Mouse (Mus musculus): ENCODE measurements around the gene Alg14. TPM values are rescaled to one million over a fixed set of nuclear protein-coding genes. Genes with fewer than 3 reads are reported as not detected.

Alg14 gene
- polyA plus RNA-seq, 1 experiment = 18.2 TPM

GRCm38 (mm10) chr3:121402096-121402495, 110.5 kb downstream of the Alg14 start:
- TF ChIP-seq CTCF (IDR thresholded peaks at IDR 0.05; ENCODE audit: low read depth, low read length) (no peak), POLR2A (IDR thresholded peaks at IDR 0.05; ENCODE audit: insufficient read depth, low read length) (no peak), EP300 (IDR thresholded peaks at IDR 0.05; ENCODE audit: insufficient read depth, low read depth, low read length) (no peak)

GRCm38 (mm10) chr3:121403449-121403848, 111.9 kb downstream of the Alg14 start:
- Histone ChIP-seq H3K4me3 (ENCODE audit: low read depth, low read length) (no peak overlapping the region), H3K9me3 (replicated peaks; ENCODE audit: control insufficient read depth, insufficient read depth, low read length, poor library complexity, severe bottlenecking) (no peaks in the 10 kb centered on the region), H3K9ac (ENCODE audit: low read depth, poor library complexity, severe bottlenecking) (no peak overlapping the region), H3K27me3 (ENCODE audit: control insufficient read depth, insufficient read depth, low read length, poor library complexity, severe bottlenecking) (no peaks in the 10 kb centered on the region), H3K36me3 (ENCODE audit: control insufficient read depth, insufficient read depth, low read length, poor library complexity, severe bottlenecking) (no peaks in the 10 kb centered on the region), H3K27ac (ENCODE audit: insufficient read depth, low read length) (no peak overlapping the region), H3K4me1 (ENCODE audit: control insufficient read depth, insufficient read depth, low read length) (no peaks in the 10 kb centered on the region)
- no peak for TF ChIP-seq EP300 (IDR thresholded peaks at IDR 0.05; ENCODE audit: insufficient read depth, low read depth, low read length)
- no peak for TF ChIP-seq CTCF (IDR thresholded peaks at IDR 0.05; ENCODE audit: low read depth, low read length)
- TF ChIP-seq POLR2A (IDR thresholded peaks at IDR 0.05; ENCODE audit: insufficient read depth, low read length) = no peak

More at GRCm38 (mm10) chr3:121402096-121402495, 110.5 kb downstream of the Alg14 start:
- H3K27ac ChIP-seq (ENCODE audit: insufficient read depth, low read length) = no peak overlapping the region
- no peak overlapping the region for H3K4me3 ChIP-seq (ENCODE audit: low read depth, low read length)
- no peaks in the 10 kb centered on the region for H3K27me3 ChIP-seq (ENCODE audit: control insufficient read depth, insufficient read depth, low read length, poor library complexity, severe bottlenecking)
- H3K9ac ChIP-seq (ENCODE audit: low read depth, poor library complexity, severe bottlenecking) = no peak overlapping the region
- no peaks in the 10 kb centered on the region for H3K36me3 ChIP-seq (ENCODE audit: control insufficient read depth, insufficient read depth, low read length, poor library complexity, severe bottlenecking)
- no peaks in the 10 kb centered on the region for H3K9me3 ChIP-seq (replicated peaks; ENCODE audit: control insufficient read depth, insufficient read depth, low read length, poor library complexity, severe bottlenecking)
- H3K4me1 ChIP-seq (ENCODE audit: control insufficient read depth, insufficient read depth, low read length) = no peaks in the 10 kb centered on the region

- no peak for TF ChIP-seq POLR2A (IDR thresholded peaks at IDR 0.05; ENCODE audit: insufficient read depth, low read length)
- no peak for TF ChIP-seq EP300 (IDR thresholded peaks at IDR 0.05; ENCODE audit: insufficient read depth, low read depth, low read length)
- no peak for TF ChIP-seq CTCF (IDR thresholded peaks at IDR 0.05; ENCODE audit: low read depth, low read length)
- no peaks in the 10 kb centered on the region for H3K27me3 ChIP-seq (ENCODE audit: control insufficient read depth, insufficient read depth, low read length, poor library complexity, severe bottlenecking)
Measured at GRCm38 (mm10) chr3:121405101-121405500, 113.5 kb downstream of the Alg14 start.

GRCm38 (mm10) chr3:121407417-121407816, 115.8 kb downstream of the Alg14 start:
- no peak overlapping the region for H3K27ac ChIP-seq (ENCODE audit: insufficient read depth, low read length)
- H3K4me3 ChIP-seq (ENCODE audit: low read depth, low read length) = no peak overlapping the region
- H3K36me3 ChIP-seq (ENCODE audit: control insufficient read depth, insufficient read depth, low read length, poor library complexity, severe bottlenecking) = no peaks in the 10 kb centered on the region
- H3K9me3 ChIP-seq (replicated peaks; ENCODE audit: control insufficient read depth, insufficient read depth, low read length, poor library complexity, severe bottlenecking) = no peaks in the 10 kb centered on the region
- H3K27me3 ChIP-seq (ENCODE audit: control insufficient read depth, insufficient read depth, low read length, poor library complexity, severe bottlenecking) = no peaks in the 10 kb centered on the region
- no peak overlapping the region for H3K9ac ChIP-seq (ENCODE audit: low read depth, poor library complexity, severe bottlenecking)
- TF ChIP-seq EP300 (IDR thresholded peaks at IDR 0.05; ENCODE audit: insufficient read depth, low read depth, low read length) (no peak), POLR2A (IDR thresholded peaks at IDR 0.05; ENCODE audit: insufficient read depth, low read length) (no peak), CTCF (IDR thresholded peaks at IDR 0.05; ENCODE audit: low read depth, low read length) (no peak)
- H3K4me1 ChIP-seq (ENCODE audit: control insufficient read depth, insufficient read depth, low read length) = no peaks in the 10 kb centered on the region

More at GRCm38 (mm10) chr3:121405101-121405500, 113.5 kb downstream of the Alg14 start:
- H3K4me1 ChIP-seq (ENCODE audit: control insufficient read depth, insufficient read depth, low read length) = no peaks in the 10 kb centered on the region
- no peak overlapping the region for H3K9ac ChIP-seq (ENCODE audit: low read depth, poor library complexity, severe bottlenecking)
- H3K27ac ChIP-seq (ENCODE audit: insufficient read depth, low read length) = no peak overlapping the region
- H3K9me3 ChIP-seq (replicated peaks; ENCODE audit: control insufficient read depth, insufficient read depth, low read length, poor library complexity, severe bottlenecking) = no peaks in the 10 kb centered on the region
- H3K36me3 ChIP-seq (ENCODE audit: control insufficient read depth, insufficient read depth, low read length, poor library complexity, severe bottlenecking) = no peaks in the 10 kb centered on the region
- H3K4me3 ChIP-seq (ENCODE audit: low read depth, low read length) = no peak overlapping the region

GRCm38 (mm10) chr3:121408386-121408785, 116.8 kb downstream of the Alg14 start:
- Histone ChIP-seq H3K27ac (ENCODE audit: insufficient read depth, low read length) (no peak overlapping the region), H3K9me3 (replicated peaks; ENCODE audit: control insufficient read depth, insufficient read depth, low read length, poor library complexity, severe bottlenecking) (no peaks in the 10 kb centered on the region), H3K4me1 (ENCODE audit: control insufficient read depth, insufficient read depth, low read length) (no peaks in the 10 kb centered on the region), H3K4me3 (ENCODE audit: low read depth, low read length) (no peak overlapping the region), H3K9ac (ENCODE audit: low read depth, poor library complexity, severe bottlenecking) (no peak overlapping the region), H3K36me3 (ENCODE audit: control insufficient read depth, insufficient read depth, low read length, poor library complexity, severe bottlenecking) (no peaks in the 10 kb centered on the region), H3K27me3 (ENCODE audit: control insufficient read depth, insufficient read depth, low read length, poor library complexity, severe bottlenecking) (no peaks in the 10 kb centered on the region)
- TF ChIP-seq POLR2A (IDR thresholded peaks at IDR 0.05; ENCODE audit: insufficient read depth, low read length) = no peak

- Histone ChIP-seq H3K27me3 (ENCODE audit: control insufficient read depth, insufficient read depth, low read length, poor library complexity, severe bottlenecking) (no peaks in the 10 kb centered on the region), H3K9me3 (replicated peaks; ENCODE audit: control insufficient read depth, insufficient read depth, low read length, poor library complexity, severe bottlenecking) (no peaks in the 10 kb centered on the region), H3K27ac (ENCODE audit: insufficient read depth, low read length) (no peak overlapping the region), H3K9ac (ENCODE audit: low read depth, poor library complexity, severe bottlenecking) (no peak overlapping the region), H3K36me3 (ENCODE audit: control insufficient read depth, insufficient read depth, low read length, poor library complexity, severe bottlenecking) (no peaks in the 10 kb centered on the region), H3K4me3 (ENCODE audit: low read depth, low read length) (no peak overlapping the region), H3K4me1 (ENCODE audit: control insufficient read depth, insufficient read depth, low read length) (no peaks in the 10 kb centered on the region)
- TF ChIP-seq POLR2A (IDR thresholded peaks at IDR 0.05; ENCODE audit: insufficient read depth, low read length) (no peak), CTCF (IDR thresholded peaks at IDR 0.05; ENCODE audit: low read depth, low read length) (no peak), EP300 (IDR thresholded peaks at IDR 0.05; ENCODE audit: insufficient read depth, low read depth, low read length) (no peak)
Measured at GRCm38 (mm10) chr3:121411450-121411849, 119.9 kb downstream of the Alg14 start.

Other genes with a start within 250 kb of the Alg14 start
- 8.1 and 10.1 TPM in 2 replicates for gene Rwdd3, start 120.1 kb upstream of the Alg14 start, polyA plus RNA-seq (2011; ENCODE audit: insufficient read depth, insufficient read length, low read depth, missing spikeins)
- gene Tmem56, start 8.7 kb upstream of the Alg14 start, polyA plus RNA-seq (2011; ENCODE audit: insufficient read depth, insufficient read length, low read depth, missing spikeins) = 0.26 and 0.58 TPM in 2 replicates
- 584 and 623 TPM in 2 replicates for gene Cnn3, start 134.7 kb downstream of the Alg14 start, polyA plus RNA-seq (2011; ENCODE audit: insufficient read depth, insufficient read length, low read depth, missing spikeins)
- gene Slc44a3, start 240.6 kb downstream of the Alg14 start, polyA plus RNA-seq (2011; ENCODE audit: insufficient read depth, insufficient read length, low read depth, missing spikeins) = 5.0 and 5.1 TPM in 2 replicates